Mouse (Mus musculus) adrenal gland, adult 8-10 months (tissue): ENCODE results near the gene Iffo2. TPM values are rescaled to one million over a fixed set of nuclear protein-coding genes. Genes with fewer than 3 reads are reported as not detected.
"Not testable (repeated sequence)": the region's sequence is repeated elsewhere in the genome, so short reads cannot be mapped to it uniquely, and the experiment has no call there.

Experiments
- DNase-seq: peaks from one replicate; pipeline ENCODE4 v3.0.0; 2022
- total RNA-seq, 4 experiments: library from RNA; stranded (reverse); gene quantifications; 2 replicates each; pipeline ENCODE4 v1.2.4; 2022

Gene Iffo2
- 10 to 100 TPM; 10.7 to 13.3 (median 12.0) TPM for total RNA-seq

GRCm38 (mm10) chr4:139530248-139530647 is at the start of gene Iffo2:
Iffo2 (plus strand) TSS chr4:139530548.
- not testable (repeated sequence) for DNase-seq

GRCm38 (mm10) chr4:139481400-139481799 is 48.9 kb upstream of the Iffo2 start:
- DNase-seq = no peak

- DNase-seq = no peak
Measured at GRCm38 (mm10) chr4:139483461-139484105, 46.8 kb upstream of the Iffo2 start.

- no peak for DNase-seq
Measured at GRCm38 (mm10) chr4:139484496-139484895, 45.9 kb upstream of the Iffo2 start.

- no peak for DNase-seq
Measured at GRCm38 (mm10) chr4:139487085-139487484, 43.3 kb upstream of the Iffo2 start.

GRCm38 (mm10) chr4:139488325-139488724 is 42.0 kb upstream of the Iffo2 start:
- DNase-seq = no peak

- DNase-seq = no peak
Measured at GRCm38 (mm10) chr4:139489946-139490345, 40.4 kb upstream of the Iffo2 start.

GRCm38 (mm10) chr4:139490413-139491055 is 39.8 kb upstream of the Iffo2 start:
- DNase-seq = no peak

- no peak for DNase-seq
Measured at GRCm38 (mm10) chr4:139491541-139492170, 38.7 kb upstream of the Iffo2 start.

- DNase-seq = no peak
Measured at GRCm38 (mm10) chr4:139492258-139492833, 38.0 kb upstream of the Iffo2 start.

- no peak for DNase-seq
Measured at GRCm38 (mm10) chr4:139493227-139494025, 36.9 kb upstream of the Iffo2 start.

- DNase-seq = no peak
Measured at GRCm38 (mm10) chr4:139500814-139501213, 29.5 kb upstream of the Iffo2 start.

GRCm38 (mm10) chr4:139501702-139502101 is 28.6 kb upstream of the Iffo2 start:
- DNase-seq = no peak

- no peak for DNase-seq
Measured at GRCm38 (mm10) chr4:139503919-139504318, 26.4 kb upstream of the Iffo2 start.

GRCm38 (mm10) chr4:139505716-139506115 is 24.6 kb upstream of the Iffo2 start:
- no peak for DNase-seq

GRCm38 (mm10) chr4:139506727-139507126 is 23.6 kb upstream of the Iffo2 start:
- DNase-seq = no peak

- DNase-seq = no peak
Measured at GRCm38 (mm10) chr4:139509069-139509468, 21.3 kb upstream of the Iffo2 start.

GRCm38 (mm10) chr4:139511557-139511956 is 18.8 kb upstream of the Iffo2 start:
- DNase-seq = no peak

GRCm38 (mm10) chr4:139512985-139513384 is 17.4 kb upstream of the Iffo2 start:
- DNase-seq = no peak

- no peak for DNase-seq
Measured at GRCm38 (mm10) chr4:139519221-139519620, 11.1 kb upstream of the Iffo2 start.

GRCm38 (mm10) chr4:139521926-139522325 is 8.4 kb upstream of the Iffo2 start:
- no peak for DNase-seq

- no peak for DNase-seq
Measured at GRCm38 (mm10) chr4:139526475-139526874, 3.9 kb upstream of the Iffo2 start.

- DNase-seq = no peak
Measured at GRCm38 (mm10) chr4:139532081-139532480, 1.7 kb downstream of the Iffo2 start.
